Mouse (Mus musculus) layer of hippocampus, postnatal 25 days (tissue): ENCODE data around the gene Sfxn5. TPM values are rescaled to one million over a fixed set of nuclear protein-coding genes. Genes with fewer than 3 reads are reported as not detected.
A peak's percentile ranks its signal among the peaks of the same experiment; 100 is the strongest.

Experiments
- DNase-seq, 2 experiments: peaks; one replicate each; pipeline ENCODE4 v3.0.0; 2022; ENCODE audit warnings: mixed read lengths in 2 of 2, low spot score in 1 of 2; ENCODE audit errors: extremely low spot score in 1 of 2
- total RNA-seq, 2 experiments: library from RNA; stranded (reverse); gene quantifications; 2 replicates each; pipeline ENCODE4 v1.2.3; 2021

The Sfxn5 gene
- total RNA-seq, 2 experiments from 2014 or later, result 168 to 177 TPM

- no peak for DNase-seq
These were observed 95.5 kb downstream of the Sfxn5 start for GRCm38 (mm10) chr6:85237595-85238337.

- DNase-seq, result peak in 1 of 2 experiments; percentile 69
These were observed 96.2 kb downstream of the Sfxn5 start for GRCm38 (mm10) chr6:85237001-85237400.

- DNase-seq, result no peak
These were observed 98.4 kb downstream of the Sfxn5 start for GRCm38 (mm10) chr6:85234796-85235195.

- DNase-seq, result no peak
These were observed 100.2 kb downstream of the Sfxn5 start for GRCm38 (mm10) chr6:85232836-85233623.

- no peak for DNase-seq
These were observed 101.2 kb downstream of the Sfxn5 start for GRCm38 (mm10) chr6:85232045-85232444.

- no peak for DNase-seq
These were observed 101.8 kb downstream of the Sfxn5 start for GRCm38 (mm10) chr6:85231469-85231868.

- no peak for DNase-seq
These were observed 102.5 kb downstream of the Sfxn5 start for GRCm38 (mm10) chr6:85230762-85231161.

GRCm38 (mm10) chr6:85227520-85227919 is 105.7 kb downstream of the Sfxn5 start:
- DNase-seq, result no peak

GRCm38 (mm10) chr6:85226570-85226969 is 106.7 kb downstream of the Sfxn5 start:
- no peak for DNase-seq

GRCm38 (mm10) chr6:85224442-85224891 is 108.8 kb downstream of the Sfxn5 start:
- DNase-seq, result no peak

- DNase-seq, result no peak
These were observed 109.6 kb downstream of the Sfxn5 start for GRCm38 (mm10) chr6:85223498-85224150.

- DNase-seq, result no peak
These were observed 110.7 kb downstream of the Sfxn5 start for GRCm38 (mm10) chr6:85222551-85222950.

- DNase-seq, result no peak
These were observed 112.3 kb downstream of the Sfxn5 start for GRCm38 (mm10) chr6:85220917-85221316.

- DNase-seq, result no peak
These were observed 113.5 kb downstream of the Sfxn5 start for GRCm38 (mm10) chr6:85219706-85220105.

- no peak for DNase-seq
These were observed 114.4 kb downstream of the Sfxn5 start for GRCm38 (mm10) chr6:85218684-85219445.

- DNase-seq, result no peak
These were observed 115.0 kb downstream of the Sfxn5 start for GRCm38 (mm10) chr6:85218251-85218650.

GRCm38 (mm10) chr6:85210686-85211085 is 122.5 kb downstream of the Sfxn5 start:
- DNase-seq, result no peak

GRCm38 (mm10) chr6:85209226-85209967 is 123.8 kb downstream of the Sfxn5 start:
- DNase-seq, result no peak

GRCm38 (mm10) chr6:85207345-85207744 is 125.9 kb downstream of the Sfxn5 start:
- DNase-seq, result no peak

- DNase-seq, result no peak
These were observed 126.3 kb downstream of the Sfxn5 start for GRCm38 (mm10) chr6:85206939-85207285.
